Mouse (Mus musculus) cerebellum, postnatal 36 days (tissue): ENCODE data around the gene 4930544D05Rik.
"Not testable (repeated sequence)": the region's sequence is repeated elsewhere in the genome, so short reads cannot be mapped to it uniquely, and the experiment has no call there.

Experiments
- DNase-seq, 2 experiments: peaks; one replicate each; pipeline ENCODE4 v3.0.0; 2021 to 2022; ENCODE audit warnings: mixed read lengths in 2 of 2

The 4930544D05Rik gene

DNA sequence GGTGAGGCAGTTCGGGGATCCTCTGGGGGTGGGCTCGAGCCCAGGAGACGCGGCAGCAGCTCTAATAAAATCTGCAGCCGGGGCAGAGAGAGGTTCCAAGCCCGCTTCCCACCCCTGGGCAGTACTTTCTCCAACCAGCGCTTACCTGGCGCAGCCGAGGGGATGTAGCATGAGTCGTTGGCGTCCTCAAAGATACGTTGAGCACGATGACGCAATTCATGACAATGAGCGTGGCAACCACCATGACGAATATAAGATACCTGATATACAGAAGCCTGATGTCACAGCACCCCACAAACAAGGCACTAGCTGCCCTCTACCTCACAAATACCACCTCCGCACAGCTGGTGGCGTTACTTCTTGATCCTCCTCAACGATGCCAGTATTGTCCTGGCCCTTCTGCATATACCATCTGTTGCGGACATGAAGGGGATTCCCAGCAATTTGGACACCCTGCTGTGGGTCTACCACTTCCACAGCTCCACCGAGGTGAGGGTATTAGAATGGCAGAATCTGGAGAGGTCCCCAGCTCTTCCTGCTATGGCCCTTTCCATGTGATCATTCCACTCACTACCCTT is at the start of gene 4930544D05Rik:
4930544D05Rik (plus strand) TSS at position 333 of the 578 bp plus-strand sequence.
- DNase-seq = no peak

DNA sequence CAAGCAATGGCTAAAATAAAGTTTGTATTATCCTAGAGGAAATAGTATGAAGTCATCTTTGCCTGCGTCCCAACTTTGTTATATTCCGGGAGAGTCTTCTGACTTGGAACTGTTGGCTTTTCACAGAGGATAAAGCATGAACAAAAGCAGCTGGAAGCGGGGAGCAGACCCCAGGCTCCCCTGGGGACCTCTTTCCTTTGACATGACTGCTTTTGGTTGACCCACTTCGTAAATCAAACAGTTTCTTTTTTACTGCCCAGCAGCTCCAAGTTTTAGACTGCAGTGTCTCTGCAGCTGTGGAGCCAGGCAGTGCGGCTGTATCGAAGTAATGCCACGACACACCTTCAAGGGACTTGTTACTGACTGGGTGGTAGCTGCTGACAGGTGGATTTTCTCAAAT is 49.1 kb upstream of the 4930544D05Rik start:
- no peak for DNase-seq

DNA sequence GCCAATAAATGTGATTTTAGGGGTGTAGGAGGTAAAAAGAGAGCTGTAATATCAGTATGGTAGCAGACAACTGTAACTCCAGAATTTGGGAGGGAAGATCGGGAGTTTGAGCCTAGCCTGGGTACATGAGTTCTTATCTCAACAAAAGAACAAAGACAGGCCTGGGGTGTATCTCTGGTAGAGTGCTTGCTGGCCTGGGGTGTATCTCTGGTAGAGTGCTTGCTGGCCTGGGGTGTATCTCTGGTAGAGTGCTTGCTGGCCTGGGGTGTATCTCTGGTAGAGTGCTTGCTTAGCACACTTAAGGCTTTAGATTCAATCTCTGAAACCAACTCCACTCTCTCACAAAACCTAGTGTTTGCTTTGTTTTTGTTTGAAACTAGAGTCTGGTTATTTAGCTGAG is 45.0 kb upstream of the 4930544D05Rik start:
- DNase-seq = not testable (repeated sequence)

DNA sequence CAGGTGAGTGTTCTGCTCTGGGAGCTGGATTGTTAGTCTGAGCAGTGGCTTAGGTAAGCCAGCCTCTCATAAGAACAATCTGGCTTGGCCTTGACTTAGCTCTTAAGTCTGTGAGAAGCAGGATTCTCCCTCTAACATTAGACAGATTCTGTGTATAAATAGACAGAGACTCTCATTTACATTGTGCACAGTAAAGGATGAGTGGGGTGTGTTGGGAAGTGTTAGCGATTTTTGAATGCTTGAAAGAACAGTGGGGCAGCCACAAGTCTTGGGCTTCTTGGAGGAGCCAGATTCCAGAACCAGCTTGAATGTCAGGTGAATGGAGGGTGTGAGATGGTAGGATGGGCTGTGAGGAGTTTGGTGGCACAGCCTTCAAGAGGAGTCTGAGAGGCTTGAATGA is 44.0 kb upstream of the 4930544D05Rik start:
- DNase-seq = no peak

DNA sequence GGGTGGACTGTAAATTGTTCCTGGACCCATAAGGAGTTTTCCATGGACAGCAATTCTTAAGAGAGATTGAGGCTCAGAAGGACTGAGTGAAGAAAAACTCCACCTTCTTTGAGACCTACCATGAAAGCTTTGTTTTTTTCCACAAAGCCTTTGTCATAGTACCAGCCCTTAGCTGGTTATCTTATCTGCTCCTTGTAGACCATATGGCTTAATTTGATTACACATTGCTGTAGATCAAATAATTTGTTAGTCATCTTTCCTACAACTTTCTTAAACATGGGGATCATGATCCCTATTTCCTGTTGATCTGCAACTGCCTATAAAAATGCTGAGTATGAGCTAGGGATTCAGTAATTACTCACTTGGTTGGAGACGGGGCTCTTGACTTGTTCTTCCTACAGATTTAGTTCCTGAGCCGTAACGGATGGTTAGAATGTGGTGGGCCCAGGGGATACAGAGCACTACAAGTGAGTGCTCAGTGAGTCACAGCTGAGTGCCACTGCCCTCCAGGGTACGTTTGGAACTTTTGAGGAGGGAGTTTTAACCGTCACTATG is 43.2 kb upstream of the 4930544D05Rik start:
- no peak for DNase-seq

DNA sequence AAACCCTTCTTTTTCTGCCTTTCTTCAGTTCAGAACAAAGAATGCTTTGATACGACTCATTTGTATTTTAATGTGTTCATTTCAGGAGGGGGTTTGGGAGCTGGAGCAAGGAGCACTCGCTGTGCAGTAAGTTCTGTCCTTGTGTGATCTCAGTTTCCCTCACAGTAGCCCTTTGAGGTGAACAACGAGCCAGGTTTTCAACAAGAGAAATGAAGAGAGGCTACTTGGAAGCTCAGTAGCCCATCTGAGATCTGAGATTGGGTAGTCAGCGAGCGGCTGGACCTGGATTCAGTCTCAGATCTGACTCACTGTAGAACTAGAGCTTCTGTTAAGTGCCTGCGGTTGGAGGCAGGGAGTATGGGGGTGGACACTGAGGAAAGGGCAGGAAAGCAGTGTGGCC is 41.8 kb upstream of the 4930544D05Rik start:
- DNase-seq = no peak

DNA sequence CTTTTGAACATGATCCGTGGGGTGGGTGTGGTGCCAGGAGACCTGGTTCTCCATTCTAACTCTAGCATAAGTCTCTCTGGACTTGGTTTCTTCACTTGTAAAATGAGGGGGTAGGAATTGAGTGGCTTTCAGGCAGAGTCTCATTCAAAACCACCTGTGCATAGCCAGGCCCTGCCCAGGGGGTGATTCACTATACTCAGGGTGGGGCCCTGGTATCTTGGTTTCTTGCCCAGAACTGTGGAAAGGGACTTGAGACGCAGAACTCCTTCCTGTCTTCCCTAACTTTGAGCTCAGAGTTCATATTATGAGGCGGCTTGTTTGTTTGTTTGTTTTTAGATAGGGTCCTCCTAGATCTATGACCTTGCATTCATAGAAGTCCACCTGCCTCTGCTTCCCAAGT is 38.4 kb upstream of the 4930544D05Rik start:
- DNase-seq = no peak

DNA sequence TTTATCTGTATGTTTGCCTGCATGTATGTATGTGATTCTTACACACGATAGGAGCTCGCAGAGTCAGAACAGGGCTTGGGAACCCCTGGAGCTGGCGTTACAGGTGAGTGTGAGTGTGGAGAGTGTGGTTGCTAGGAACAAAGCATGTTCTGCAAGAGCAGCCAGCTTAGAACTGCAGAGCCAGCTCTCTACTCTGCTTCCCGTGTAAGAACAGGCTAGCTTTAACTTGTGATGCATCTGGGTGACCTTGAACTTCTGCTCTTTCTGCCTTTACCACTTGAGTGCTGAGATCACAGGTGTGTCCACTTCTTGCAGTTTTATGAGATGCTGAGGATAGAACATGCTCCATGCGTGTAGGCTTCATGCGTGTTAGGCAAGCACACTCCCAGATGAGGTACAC is 36.7 kb upstream of the 4930544D05Rik start:
- no peak for DNase-seq

DNA sequence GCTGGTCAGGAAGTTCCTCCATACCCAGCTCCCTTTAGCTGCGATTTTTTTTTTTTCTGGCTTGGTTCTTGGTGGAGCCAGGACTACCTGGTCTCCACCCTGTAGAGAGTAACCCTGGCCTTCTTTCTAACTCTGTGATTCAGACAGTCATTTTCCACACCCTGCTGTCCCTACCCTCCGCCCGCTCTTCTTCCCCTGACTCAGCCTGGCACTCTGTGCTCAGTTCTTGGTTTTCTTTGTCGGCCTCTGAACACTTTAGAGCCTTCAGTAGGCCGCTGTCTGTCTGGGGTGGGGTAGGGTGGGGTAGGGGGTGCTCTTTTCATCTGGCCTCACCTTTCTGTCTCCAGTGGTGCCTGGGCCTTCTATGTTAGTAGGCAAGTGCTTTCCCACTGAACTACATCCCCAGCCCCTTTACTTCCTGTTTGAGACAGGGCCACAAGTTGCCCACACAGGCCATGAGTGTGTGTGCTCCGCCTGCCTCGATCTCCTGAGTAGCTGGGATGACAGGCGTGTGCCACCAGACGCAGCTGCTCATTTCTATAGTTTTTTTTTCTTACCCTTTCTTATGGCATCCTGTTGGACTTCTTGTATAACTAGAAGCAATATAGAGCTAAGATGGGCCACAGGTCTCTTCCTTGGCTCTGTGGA is 35.8 kb upstream of the 4930544D05Rik start:
- no peak for DNase-seq

DNA sequence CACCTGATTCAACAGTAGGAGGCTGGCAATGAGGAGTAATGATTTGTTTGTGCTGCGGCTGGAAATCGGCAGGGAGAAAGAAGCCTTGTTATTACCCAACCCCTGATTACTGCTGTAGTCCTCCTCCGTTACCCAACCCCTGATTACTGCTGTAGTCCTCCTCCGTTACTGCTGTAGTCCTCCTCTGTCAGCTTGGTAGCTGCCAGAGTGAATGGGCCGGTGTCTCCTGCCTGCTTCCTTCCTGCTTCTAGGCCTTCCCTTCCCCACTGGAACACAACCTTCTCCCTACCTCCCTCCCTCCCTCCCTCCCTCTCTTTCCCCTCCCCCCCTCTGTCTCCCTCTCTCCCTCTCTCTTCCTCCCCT is 35.3 kb upstream of the 4930544D05Rik start:
- no peak for DNase-seq

DNA sequence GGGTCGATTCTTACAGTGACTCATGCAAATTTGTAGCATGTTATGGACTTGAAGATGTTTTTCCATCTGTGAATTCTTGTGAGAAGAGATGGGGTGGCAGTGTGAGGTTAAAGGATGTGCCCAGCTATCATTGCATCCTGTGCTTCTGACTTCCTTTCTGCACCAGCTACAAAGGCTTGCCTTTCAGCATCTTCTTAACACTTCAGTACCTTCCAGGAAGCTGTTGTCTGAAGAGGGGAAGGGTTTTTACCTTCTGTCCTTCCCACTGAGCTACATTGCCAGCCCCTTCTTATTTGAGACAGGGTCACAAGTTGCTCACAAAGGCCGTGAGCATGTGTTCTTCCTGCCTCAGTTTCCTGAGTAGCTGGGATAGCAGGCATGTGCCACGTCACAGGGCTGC is 34.7 kb upstream of the 4930544D05Rik start:
- no peak for DNase-seq

DNA sequence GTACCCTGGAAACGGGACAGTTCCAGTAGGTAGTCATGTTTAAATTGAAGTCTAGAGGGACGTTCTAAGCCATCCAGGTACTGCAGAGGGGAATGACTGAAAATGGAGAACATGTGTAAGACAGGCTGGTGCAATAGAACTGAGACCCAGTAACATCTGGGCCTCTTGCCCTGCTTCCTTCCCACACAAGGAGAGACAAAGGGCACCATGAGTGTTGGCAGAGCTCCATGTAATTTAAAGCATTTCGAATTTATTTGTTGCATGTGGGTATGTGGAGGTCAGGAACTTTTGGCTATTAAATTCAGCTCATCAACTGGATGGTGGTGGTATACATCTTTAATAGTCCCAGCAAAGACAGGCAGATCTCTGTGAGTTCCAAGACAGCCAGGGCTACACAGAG is 33.5 kb upstream of the 4930544D05Rik start:
- DNase-seq = no peak

DNA sequence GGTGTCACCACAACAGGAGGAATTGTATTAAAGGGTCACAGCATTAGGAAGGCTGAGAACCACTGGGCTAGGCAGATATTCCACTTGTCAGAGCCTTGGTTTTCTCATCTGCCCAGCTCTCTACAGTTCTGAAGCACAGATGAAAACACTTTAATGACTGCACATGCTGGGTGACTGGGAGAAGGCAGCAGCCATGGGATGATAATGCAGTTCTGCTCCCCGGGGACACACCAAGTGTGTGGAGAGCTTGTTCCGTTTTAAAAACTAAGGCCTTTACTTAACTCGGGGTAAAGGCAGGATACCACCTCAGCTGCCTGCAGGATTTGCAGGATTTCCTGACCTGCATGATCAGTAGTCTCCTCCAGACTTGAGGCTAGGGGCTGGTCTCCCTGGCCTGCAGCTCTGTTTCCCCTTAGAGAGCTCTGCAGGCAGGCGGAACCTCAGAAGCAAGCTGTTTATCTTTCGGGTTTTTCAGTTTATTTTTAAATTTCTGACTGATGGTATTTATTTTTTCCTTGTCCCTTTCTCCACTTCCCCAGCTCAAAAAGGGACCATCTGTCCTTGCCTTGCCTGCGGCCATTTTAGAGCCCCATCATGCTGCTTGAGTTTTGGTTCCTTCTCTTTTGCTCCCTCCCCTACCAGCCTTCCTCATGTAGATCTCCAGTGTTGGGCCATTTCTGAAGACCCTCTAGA is 32.5 kb upstream of the 4930544D05Rik start:
- no peak for DNase-seq

DNA sequence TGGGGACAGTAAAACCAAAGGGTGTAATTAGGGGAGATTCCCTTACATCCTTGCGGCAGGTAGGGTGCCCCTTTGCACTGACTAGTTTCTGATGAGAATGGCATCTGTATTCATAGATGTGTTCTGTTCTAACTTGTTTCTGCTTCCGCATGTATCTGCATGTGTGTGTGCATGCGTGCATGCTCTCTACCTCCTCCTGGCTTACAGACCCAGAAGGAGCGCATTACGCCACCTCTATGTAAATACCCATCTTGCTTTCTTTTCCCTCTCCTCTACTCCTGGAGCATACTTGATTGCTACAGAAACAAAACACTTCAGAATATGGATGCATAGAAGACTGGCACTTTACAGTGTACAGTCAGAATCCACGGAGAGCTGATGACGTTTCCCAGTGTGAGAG is 31.9 kb upstream of the 4930544D05Rik start:
- DNase-seq = no peak

DNA sequence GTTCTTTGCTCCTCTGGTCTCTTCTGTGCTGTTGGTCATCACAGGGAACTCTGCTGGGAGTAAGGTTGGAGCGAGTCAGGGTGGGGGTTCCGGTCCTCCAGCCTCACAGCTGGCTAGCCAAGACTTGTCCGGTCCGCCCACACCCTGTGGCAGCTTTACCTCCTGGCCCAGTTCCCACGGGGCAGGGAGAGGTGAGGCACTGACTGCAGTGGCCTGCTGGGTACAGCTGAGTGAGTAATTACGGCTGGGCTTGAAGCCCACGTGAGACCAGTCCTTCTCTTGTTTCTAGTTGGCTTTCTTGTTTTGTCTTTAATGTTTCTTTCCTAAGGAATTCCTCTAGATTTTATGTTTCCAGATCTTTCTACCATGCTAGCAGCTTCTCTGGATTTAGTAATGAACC is 30.2 kb upstream of the 4930544D05Rik start:
- DNase-seq = peak; percentile 40 to 61

DNA sequence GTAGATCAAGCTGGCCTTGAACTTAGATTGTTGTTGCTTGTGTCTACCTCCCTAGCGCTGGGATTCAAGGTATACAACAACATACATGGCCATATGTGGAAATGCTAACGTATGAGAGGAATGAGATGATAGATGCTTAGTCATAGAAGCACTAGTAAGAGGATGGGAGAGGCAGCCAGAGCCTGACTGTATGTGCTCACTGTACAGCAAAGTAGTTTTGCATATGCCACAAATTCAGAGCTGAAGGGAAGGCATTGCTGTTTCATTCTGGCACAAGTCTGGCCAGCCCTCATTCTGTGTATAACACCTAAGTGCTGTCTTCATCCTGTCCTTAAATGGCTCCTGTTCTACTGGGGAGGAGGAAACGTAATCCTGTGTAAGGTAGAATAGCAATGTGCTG is 29.4 kb upstream of the 4930544D05Rik start:
- no peak for DNase-seq

DNA sequence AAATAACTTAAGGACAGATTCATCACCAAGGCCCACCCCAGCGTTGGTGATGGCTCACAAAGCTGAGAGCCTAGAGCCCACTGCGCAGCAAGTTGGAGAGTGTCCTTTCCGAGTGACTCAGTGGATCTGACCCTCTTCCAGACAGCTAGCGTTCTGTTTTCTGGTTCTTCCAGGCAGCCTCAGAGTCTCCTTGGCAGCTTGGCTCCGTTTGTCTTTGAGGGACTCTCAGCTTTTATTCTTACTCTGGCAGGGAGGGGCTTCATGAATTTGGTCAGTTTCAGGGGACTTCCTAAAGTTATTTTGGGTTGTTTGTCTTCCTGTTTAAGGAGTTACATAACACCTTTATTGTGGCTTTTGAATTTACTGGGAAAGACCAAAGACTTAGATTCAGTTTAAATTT is 28.7 kb upstream of the 4930544D05Rik start:
- no peak for DNase-seq

DNA sequence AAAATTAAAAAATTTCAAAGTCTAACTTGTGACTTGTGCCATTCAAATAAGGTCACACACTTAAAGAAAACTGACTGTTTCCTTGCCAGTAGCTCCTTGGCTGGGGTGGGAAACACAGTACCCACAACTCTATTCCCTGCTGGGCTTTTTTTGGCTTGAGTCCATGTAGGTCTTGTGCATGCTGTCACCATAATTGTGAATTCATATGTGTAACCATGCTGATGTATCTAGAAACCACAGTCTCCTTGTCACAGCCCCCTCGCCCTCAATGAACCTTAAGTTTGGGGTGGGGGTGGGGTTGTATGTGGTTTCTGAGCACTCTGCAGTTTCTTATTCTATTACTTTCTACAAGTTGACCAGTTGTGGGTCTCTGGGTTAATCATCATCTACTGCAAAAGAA is 23.9 kb upstream of the 4930544D05Rik start:
- DNase-seq = no peak

DNA sequence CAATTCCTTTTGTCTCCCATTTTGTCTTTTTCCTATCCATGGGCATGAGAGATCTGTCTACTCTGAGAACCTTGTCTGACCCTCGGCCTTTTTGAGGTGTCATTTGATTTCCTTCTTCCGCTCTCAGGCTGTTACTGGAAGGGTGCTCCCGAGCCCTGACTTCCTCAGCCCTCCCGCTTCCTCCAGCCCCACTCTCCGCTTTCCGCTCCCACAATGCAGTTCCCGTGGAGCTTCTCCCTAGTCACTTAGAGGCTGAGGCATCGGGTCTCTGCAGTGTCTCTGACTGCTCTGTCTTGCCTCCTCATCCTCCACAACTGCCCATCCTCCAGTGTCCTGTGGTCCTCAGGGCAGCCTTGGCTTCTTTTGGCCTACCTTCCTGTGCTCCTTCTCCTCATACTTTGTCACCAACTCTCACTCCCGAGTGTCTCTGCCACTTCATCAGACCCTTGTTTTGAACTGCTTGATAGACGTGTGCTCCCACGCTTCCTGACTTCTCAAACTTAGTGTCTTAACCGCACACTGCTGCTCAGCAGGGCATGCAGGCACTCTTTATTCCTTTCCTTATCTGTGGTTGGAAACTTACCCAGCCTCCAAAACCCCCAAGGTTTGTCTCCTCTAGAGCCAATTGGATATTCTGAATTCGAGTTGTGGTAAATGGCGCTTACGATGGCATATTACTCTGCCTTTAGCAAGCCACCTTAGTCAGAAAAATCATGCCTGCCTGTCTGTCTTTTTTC is 21.2 kb upstream of the 4930544D05Rik start:
- DNase-seq = no peak

DNA sequence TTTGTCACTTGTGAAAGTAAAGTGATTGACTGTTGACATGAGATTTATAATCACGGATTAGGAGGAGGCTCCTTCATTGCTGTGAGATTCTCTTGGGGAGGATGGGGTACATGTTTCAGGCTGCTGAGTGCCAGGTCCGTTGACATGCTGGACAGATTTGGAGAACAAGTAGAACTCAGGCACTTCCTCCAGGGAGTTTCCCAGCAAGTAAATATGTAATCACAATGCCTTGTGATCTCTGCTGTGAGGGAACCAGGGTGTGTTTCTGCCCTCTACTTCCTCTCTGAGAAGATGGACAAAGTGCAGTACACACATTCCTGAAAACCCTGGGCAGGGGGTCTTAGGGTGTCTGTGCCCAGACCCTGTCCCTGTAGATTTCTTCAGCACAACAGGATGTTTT is 20.0 kb upstream of the 4930544D05Rik start:
- no peak for DNase-seq

DNA sequence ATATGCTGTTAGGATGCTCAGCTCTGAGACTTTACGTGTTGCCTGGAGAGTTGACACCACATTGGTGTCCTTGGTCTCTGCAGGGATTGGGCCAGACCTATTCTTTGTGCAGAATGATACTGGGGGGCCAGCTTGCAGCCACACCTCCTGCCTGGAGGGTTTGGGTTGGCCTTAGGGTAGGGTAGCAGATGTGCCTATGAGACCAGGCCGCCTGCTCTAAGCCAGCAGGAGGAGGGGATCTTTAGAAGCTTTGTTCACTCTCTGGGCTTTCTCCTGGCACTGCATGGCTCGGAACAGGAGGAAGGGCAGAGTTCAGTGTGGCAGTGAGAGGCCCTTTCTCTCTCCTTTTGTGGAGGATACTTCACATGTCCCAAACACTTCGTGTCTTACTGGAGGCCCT is 19.6 kb upstream of the 4930544D05Rik start:
- no peak for DNase-seq

DNA sequence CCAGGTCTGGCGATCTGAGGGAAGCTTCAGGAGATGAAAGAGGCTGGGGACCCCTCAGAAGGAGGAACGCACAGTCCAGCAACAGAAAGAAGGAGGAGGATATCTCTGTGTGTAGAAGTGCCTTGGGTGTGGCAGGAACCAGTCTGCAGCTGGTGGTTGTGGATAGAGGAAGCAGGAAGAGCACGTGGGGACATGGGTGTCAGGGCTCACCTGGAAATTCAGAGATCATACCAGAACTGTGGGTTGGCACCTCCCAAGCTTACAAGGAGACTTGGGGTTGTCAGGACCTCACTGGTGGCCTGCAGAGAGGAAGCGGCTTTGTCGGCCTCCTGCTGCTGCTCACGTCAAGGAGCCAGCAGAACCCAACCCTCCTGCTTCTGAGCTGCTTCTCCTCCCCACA is 18.3 kb upstream of the 4930544D05Rik start:
- no peak for DNase-seq

DNA sequence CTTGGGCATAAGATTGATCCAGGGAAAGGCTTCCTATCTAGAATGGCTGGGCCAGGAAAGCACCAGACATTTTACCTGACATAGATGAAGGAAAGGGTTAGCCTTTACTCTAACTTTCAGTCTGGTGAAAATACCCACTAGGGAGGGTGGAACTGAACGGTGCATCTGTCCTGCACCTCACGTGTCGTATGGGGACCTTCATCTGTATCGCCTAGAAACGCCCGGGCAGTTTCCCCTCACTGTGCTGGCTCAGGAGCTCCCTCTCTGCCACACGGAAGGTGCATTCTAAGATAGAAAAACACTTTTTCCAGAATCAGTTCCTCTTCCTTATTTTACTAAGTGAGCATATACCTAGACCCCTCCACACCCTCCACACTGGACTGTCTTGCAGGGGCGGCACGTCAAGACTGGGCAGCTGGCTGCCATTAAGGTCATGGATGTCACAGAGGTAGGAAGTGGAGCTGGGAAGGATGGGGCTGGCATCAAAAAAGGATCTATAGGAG is 17.1 kb upstream of the 4930544D05Rik start:
- no peak for DNase-seq
